Mouse (Mus musculus) testis, adult 2 months (tissue): ENCODE measurements around the gene Tns1.

ENCODE experiments used
- CTCF ChIP-seq: fragments of 200-500 bp; IDR thresholded peaks from 2 replicates; pipeline ENCODE4 v1.5.1; 2012; ENCODE audit warnings: low read depth, mild to moderate bottlenecking, inconsistent platforms, low read length, moderate library complexity; ENCODE audit not compliant: control insufficient read depth, insufficient read depth, insufficient replicate concordance
- POLR2A ChIP-seq: fragments of 200-500 bp; IDR thresholded peaks from 2 replicates; pipeline ENCODE4 v1.6.1; 2012; ENCODE audit warnings: low read depth, mild to moderate bottlenecking, inconsistent platforms, low read length, moderate library complexity; ENCODE audit not compliant: control insufficient read depth

DNA sequence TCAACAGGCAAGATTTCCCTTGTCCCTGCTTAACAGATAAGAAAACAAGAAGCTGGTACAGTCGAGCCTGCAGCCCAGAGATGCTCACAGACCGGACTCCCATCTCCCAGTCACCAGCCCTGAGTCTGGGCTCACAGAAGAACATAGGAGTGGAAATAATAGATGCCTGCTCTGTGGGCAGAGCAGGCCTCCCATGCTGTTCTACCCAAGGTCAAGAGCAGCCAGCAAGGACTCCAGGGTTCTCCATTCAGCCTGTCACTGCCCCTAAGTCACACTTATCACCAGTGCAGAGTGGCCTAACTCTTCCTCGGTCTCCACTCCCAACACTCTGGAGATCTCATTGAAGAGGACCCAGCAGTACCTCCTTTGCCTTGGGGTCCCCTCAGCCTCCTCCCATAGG is 69.8 kb downstream of the Tns1 start:
- TF ChIP-seq CTCF (no peak), POLR2A (no peak)
